Mouse (Mus musculus) midbrain, embryonic 16.5 days (tissue): ENCODE results near the gene 4931428F04Rik. TPM values are rescaled to one million over a fixed set of nuclear protein-coding genes. Genes with fewer than 3 reads are reported as not detected.

ENCODE experiments used
- ATAC-seq: fragments of 200-750 bp; cut with Nextera tagmentation; 2 replicates; pipeline ENCODE4 v1.8.0; 2017; ENCODE audit warnings: moderate TSS enrichment
- H3K27ac ChIP-seq: fragments of 300-500 bp; sonication (generic); 2 replicates; pipeline ENCODE4 v1.5.1; 2014; ENCODE audit warnings: mild to moderate bottlenecking, low read length, mixed read lengths
- H3K27me3 ChIP-seq: fragments of 300-500 bp; sonication (generic); 2 replicates; pipeline ENCODE4 v1.6.1; 2014; ENCODE audit warnings: low read depth, low read length, mixed read lengths; ENCODE audit not compliant: control insufficient read depth, insufficient read depth
- H3K36me3 ChIP-seq: fragments of 300-500 bp; sonication (generic); 2 replicates; pipeline ENCODE4 v1.6.1; 2014; ENCODE audit warnings: mild to moderate bottlenecking, low read length, moderate library complexity, mixed read lengths; ENCODE audit not compliant: control insufficient read depth, insufficient read depth
- H3K4me1 ChIP-seq: fragments of 300-500 bp; sonication (generic); 2 replicates; pipeline ENCODE4 v1.6.1; 2014; ENCODE audit warnings: mild to moderate bottlenecking, low read length, mixed read lengths; ENCODE audit not compliant: control insufficient read depth, insufficient read depth
- H3K4me2 ChIP-seq: fragments of 300-500 bp; sonication (generic); 2 replicates; pipeline ENCODE4 v1.6.1; 2014; ENCODE audit warnings: mild to moderate bottlenecking, low read length, mixed read lengths
- H3K4me3 ChIP-seq: fragments of 300-500 bp; sonication (generic); 2 replicates; pipeline ENCODE4 v1.5.1; 2014; ENCODE audit warnings: low read depth, mild to moderate bottlenecking, low read length, moderate library complexity, mixed read lengths
- H3K9ac ChIP-seq: fragments of 300-500 bp; sonication (generic); 2 replicates; pipeline ENCODE4 v1.6.1; 2014; ENCODE audit warnings: low read depth, low read length, mixed read lengths
- H3K9me3 ChIP-seq: fragments of 300-500 bp; sonication (generic); replicated peaks from 2 replicates; pipeline ENCODE4 v1.6.1; 2014; ENCODE audit warnings: mild to moderate bottlenecking, low read length, mixed read lengths; ENCODE audit not compliant: control insufficient read depth, poor library complexity, severe bottlenecking
- WGBS: fragments of 180-500 bp; shearing (Covaris S2); extraction: QIAGEN DNeasy Blood & Tissue Kit; methylation state at CpG from one replicate; pipeline ENCODE4 v1.1.7; 2014; 5-methylcytosine and 5-hydroxymethylcytosine counted together
- polyA plus RNA-seq: library from polyadenylated mRNA; unstranded; fragments of >200 nt; fragmentation: Nextera tagmentation; extraction: Ambion mirVana; gene quantifications from 2 replicates; pipeline ENCODE4 v1.2.1, GENCODE M21; 2015

The 4931428F04Rik gene
- polyA plus RNA-seq, 1 experiment from 2014 or later: 175 TPM

DNA sequence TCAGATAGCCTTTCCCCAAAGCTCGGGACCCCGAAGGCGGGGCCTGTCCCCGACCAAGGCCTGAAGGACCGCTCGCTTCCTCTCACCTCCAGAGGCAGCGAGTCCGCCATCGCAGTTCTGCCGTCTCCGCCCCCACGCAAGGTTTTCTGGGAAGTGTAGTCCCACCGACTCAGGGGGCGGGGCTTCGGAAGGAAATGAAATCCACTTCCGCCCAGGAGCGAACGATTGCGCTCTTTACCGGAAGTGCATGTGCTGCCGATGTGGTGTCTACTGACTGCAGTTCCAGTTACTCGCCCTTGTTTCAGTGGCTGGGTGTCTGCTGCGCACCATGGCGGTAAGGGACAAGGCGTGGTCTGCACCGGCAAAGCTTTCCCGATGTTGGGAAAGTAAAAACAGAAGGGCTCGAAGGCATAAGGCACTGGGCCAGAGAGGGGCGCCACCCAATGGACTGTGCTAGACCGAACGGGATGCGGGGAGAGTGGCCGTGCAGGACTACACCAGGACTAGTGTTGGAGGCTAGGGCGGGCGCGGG lies 36.5 kb upstream of the 4931428F04Rik start, which contains the start of the genes Lrrc29 and Tmem208:
TSS of gene Lrrc29 (minus strand) at position 138 of the 532 bp plus-strand sequence.
TSS of gene Tmem208 (plus strand) at position 214 of the 532 bp plus-strand sequence.
- Histone ChIP-seq H3K27me3 (no peaks in the 10 kb centered on the region), H3K9me3 (no peaks in the 10 kb centered on the region), H3K36me3 (peaks cover 25% of the 10 kb centered on the region), H3K27ac (peak within 1 kb of the TSS; percentile 82), H3K4me1 (peaks cover 17% of the 10 kb centered on the region), H3K9ac (peak within 1 kb of the TSS; percentile 88), H3K4me3 (peak within 1 kb of the TSS; percentile 66), H3K4me2 (peak within 1 kb of the TSS; percentile 79)
- WGBS: under 1% methylated on average over 36 of the region's 36 CpGs
- peak; percentile 90 for ATAC-seq

DNA sequence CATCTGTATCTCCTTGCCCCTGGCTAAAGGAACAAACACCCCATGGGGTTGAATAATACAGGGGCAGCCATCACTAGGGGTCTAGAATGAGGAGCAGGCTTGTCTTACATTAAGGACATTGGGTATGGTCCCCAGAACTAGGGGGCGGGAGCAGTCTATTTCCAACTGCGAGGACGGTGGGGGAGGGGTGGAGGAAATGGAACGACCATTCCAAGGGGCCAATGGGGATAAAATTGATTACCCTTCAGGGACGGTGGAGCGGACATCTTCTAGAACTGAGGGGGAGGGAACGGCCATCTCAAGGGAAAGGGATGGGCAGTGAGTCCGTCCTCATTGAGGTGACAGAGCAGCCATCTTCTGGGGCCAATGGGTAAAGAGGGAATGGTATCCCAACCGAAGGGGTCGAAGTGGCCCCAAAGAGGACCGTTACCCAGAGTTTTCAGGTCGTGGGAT lies 36.0 kb upstream of the 4931428F04Rik start:
- H3K9me3 ChIP-seq: no peaks in the 10 kb centered on the region
- ATAC-seq: peak; percentile 68
- peaks cover 17% of the 10 kb centered on the region for H3K4me1 ChIP-seq
- peak overlapping the region; percentile 82 for H3K27ac ChIP-seq
- WGBS: 0% methylated on average over 12 of the region's 12 CpGs
- no peaks in the 10 kb centered on the region for H3K27me3 ChIP-seq
- H3K36me3 ChIP-seq: peaks cover 20% of the 10 kb centered on the region
- H3K4me3 ChIP-seq: peak overlapping the region; percentile 66
- H3K4me2 ChIP-seq: peak overlapping the region; percentile 79
- H3K9ac ChIP-seq: peak overlapping the region; percentile 88

DNA sequence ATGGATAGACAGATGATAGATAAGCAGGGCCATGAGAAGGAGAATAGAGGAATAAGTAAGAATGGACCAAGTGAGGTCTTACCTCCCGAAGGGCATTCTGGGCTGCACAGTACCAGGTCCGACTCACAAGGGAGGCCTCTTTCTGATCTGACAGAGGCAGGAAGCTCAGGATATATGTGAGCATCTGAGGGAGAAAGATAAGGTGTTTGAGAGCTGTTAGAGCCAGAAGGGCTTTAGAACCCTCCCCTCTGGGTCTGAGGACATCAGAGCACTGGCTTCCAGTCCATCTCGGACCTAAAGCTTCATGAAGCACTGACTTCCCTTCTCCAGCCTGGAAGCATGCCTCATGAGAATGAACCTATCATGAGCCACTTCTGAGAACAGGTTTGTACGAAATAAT lies 33.5 kb upstream of the 4931428F04Rik start:
- H3K36me3 ChIP-seq: peaks cover 2% of the 10 kb centered on the region; the same call in 1 of the 2 replicates
- H3K9me3 ChIP-seq: no peaks in the 10 kb centered on the region
- H3K27ac ChIP-seq: no peak overlapping the region
- H3K9ac ChIP-seq: no peak overlapping the region
- H3K4me1 ChIP-seq: peaks cover 17% of the 10 kb centered on the region
- H3K4me3 ChIP-seq: no peak overlapping the region
- H3K27me3 ChIP-seq: no peaks in the 10 kb centered on the region
- ATAC-seq: no peak
- H3K4me2 ChIP-seq: no peak overlapping the region
- WGBS: 97% methylated on average over 4 of the region's 4 CpGs

DNA sequence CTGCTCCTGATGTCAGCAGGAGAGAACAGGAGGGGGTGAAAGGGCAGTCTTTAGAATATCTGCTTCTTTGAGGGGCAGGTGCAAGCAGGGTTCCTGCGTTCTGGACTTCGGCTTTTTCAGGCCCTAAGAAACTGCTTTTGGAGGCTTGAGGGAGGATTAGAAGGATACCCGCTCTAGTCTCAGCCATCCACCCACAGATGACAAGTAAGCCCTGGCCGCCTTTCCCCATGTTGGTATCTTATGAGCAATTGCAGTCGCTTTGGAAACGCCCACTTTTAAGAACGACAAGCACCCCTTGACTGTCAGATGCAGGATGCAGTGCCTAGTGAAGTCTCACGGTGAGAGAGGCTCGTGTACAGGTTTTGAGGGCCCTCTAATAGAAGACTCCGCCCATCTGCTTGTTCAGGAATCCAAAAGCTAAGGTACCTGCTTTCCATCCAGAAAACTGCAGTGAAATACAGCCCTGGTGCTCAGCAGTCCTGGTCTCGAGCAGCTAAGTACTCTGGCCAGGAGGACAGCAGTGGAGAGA lies 29.1 kb upstream of the 4931428F04Rik start:
- no peak overlapping the region for H3K27ac ChIP-seq
- H3K36me3 ChIP-seq: peaks cover 15% of the 10 kb centered on the region
- no peak overlapping the region for H3K4me2 ChIP-seq
- WGBS: 84% methylated on average over 11 of the region's 11 CpGs
- no peak for ATAC-seq
- no peak overlapping the region for H3K9ac ChIP-seq
- no peak overlapping the region for H3K4me3 ChIP-seq
- H3K27me3 ChIP-seq: no peaks in the 10 kb centered on the region
- H3K9me3 ChIP-seq: no peaks in the 10 kb centered on the region
- no peaks in the 10 kb centered on the region for H3K4me1 ChIP-seq

DNA sequence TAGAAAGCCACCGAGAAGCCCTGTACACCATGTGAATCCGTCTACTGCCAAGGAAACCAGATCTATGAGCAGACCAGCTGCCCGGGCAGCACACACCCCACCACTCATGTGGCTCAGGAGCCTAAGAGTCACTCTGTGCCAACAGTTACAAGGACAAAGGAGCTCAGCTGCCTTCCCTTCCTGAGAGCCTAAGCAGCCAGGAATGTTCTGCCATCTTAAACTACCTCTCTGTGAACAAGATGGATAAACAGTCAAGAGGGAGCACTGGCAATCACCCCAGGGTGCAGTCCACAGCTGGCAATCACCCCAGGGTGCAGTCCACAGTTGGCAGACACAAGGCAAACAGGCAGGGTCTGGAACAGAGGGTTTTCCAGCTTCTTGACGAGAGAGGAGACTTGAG lies 28.3 kb upstream of the 4931428F04Rik start:
- Histone ChIP-seq H3K9ac (no peak overlapping the region), H3K4me2 (no peak overlapping the region), H3K9me3 (no peaks in the 10 kb centered on the region), H3K4me1 (no peaks in the 10 kb centered on the region), H3K27me3 (no peaks in the 10 kb centered on the region), H3K36me3 (peaks cover 15% of the 10 kb centered on the region), H3K27ac (no peak overlapping the region), H3K4me3 (no peak overlapping the region)
- ATAC-seq: no peak
- WGBS: 96% methylated on average over 4 of the region's 4 CpGs

DNA sequence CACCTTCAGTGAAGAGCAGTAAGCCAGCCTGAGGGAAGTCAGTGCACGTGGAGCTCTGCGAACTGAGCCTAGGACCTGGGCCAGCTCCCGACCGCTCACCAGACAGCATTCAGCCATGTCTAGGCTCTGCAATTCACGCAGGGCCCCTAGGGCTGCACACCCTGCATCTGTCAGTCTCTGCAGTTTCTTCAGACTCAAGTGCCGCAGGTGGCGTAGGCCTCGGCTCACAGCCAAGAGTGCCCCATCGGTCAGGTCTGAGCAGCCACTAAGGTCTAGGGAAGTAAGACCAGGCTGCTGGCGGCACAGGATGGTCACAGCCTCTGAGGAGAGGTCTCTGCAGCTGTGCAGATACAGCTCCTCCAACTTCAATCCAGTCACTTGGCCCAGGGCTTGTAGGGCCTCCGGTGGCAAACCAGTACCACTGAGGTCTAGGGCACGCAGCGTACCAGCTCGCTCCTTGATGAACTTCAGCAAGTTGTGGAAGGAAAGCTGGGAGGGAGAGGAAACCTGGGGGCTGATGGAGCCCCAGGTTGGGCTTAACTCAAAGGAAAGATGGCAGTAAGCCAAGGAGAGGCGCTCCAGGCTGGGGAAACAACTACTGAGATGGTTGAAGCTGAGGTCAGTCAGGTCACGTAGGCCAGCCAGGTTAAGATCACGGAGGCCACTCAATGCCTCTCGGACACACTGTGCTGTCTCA lies 25.6 kb upstream of the 4931428F04Rik start:
- H3K36me3 ChIP-seq: peaks cover 20% of the 10 kb centered on the region
- H3K4me2 ChIP-seq: no peak overlapping the region
- H3K27ac ChIP-seq: no peak overlapping the region
- no peak overlapping the region for H3K4me3 ChIP-seq
- H3K9ac ChIP-seq: no peak overlapping the region
- 94% methylated on average over 18 of the region's 18 CpGs for WGBS
- H3K9me3 ChIP-seq: no peaks in the 10 kb centered on the region
- no peak for ATAC-seq
- H3K27me3 ChIP-seq: no peaks in the 10 kb centered on the region
- no peaks in the 10 kb centered on the region for H3K4me1 ChIP-seq

DNA sequence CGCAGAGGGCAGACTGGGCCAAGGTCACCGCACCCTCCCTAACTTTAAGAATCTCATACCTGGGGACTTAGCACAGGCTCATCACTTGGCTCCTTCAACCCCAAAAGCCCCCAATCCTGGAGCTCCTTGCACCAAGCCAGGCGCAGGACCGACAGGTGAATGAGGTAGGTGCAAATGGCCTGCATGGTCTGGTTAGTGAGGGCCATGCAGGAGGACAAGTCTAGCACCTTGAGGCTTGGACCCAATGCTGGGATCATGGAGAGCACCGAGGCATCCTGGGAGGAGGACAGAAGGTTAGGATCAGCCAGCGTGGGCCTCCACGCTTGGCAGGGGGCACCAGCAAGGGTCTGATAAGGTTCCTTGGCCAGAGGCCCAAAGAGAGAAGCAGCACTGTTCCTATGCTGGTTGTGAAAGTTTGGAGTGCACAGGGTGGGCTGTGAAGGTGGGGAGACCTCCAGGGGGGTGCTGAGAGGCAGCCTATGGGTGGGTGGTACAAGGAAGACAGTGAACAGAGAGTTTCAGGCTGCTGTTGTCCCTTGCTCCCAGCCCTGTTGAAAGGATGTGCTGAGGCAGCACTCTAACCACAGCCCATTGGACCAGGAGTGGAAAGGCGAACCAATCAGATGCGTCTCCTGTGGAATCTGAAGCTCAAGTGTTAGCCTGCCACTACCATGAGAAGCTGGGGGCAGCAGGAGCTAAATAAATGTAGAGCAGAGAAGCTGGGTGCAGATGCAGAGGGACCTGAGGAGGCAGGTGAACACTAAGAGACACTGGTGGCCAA lies 24.1 kb upstream of the 4931428F04Rik start:
- no peak overlapping the region for H3K4me2 ChIP-seq
- peaks cover 22% of the 10 kb centered on the region for H3K36me3 ChIP-seq
- no peak overlapping the region for H3K4me3 ChIP-seq
- H3K4me1 ChIP-seq: no peaks in the 10 kb centered on the region
- ATAC-seq: no peak
- H3K27ac ChIP-seq: no peak overlapping the region
- no peaks in the 10 kb centered on the region for H3K9me3 ChIP-seq
- no peaks in the 10 kb centered on the region for H3K27me3 ChIP-seq
- no peak overlapping the region for H3K9ac ChIP-seq
- 85% methylated on average over 9 of the region's 9 CpGs for WGBS

DNA sequence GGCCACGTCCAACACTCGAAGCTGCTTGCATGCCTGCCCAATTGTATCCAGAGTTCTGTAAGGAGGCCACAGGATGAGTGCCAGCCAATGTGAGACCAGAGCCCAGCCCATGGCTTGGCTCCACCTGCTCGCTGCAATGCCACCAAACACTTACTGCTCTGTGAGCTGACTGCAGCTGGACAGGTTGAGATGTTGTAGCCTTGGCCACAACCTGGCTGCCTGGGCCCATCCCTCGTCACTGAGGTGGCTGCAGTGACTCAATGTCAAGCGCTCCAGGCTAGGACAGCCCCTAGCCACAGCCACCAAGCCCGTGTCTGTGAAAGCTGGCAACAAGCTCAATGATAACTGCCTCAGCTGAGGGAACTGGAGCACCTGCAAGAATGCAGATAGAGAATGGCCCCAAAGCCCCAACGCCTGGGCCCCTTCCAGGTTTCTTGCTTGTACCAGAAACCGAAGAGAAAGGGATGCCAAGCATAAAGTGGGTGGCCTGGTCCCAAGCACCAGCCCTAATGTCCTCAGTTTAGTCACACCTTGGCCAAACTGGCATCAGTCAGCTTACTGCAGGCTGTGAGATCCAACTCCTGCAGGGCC lies 23.3 kb upstream of the 4931428F04Rik start:
- H3K4me2 ChIP-seq: no peak overlapping the region
- no peaks in the 10 kb centered on the region for H3K4me1 ChIP-seq
- H3K36me3 ChIP-seq: peaks cover 24% of the 10 kb centered on the region
- H3K27ac ChIP-seq: no peak overlapping the region
- no peaks in the 10 kb centered on the region for H3K27me3 ChIP-seq
- H3K9me3 ChIP-seq: no peaks in the 10 kb centered on the region
- no peak overlapping the region for H3K4me3 ChIP-seq
- H3K9ac ChIP-seq: no peak overlapping the region
- no peak for ATAC-seq
- WGBS: 93% methylated on average over 8 of the region's 8 CpGs
